Mouse (Mus musculus) regulatory T cell (primary cell): Measurements from ENCODE around the gene Lmx1b.

ENCODE experiments used
- in situ Hi-C: fragments of 300-600 bp; cut with MboI, MseI; formaldehyde crosslinking; loops from one replicate; pipeline ENCODE4 v1.15.1; 2025; ENCODE audit warnings: high pct_unique_total_duplicates

Lmx1b gene

GRCm38 (mm10) chr2:33630081-33631021 lies 10.0 kb downstream of the Lmx1b start:
- in situ Hi-C loops, result no loop called here

- in situ Hi-C loops, result no loop called here
Measured at GRCm38 (mm10) chr2:33629641-33630040, 10.7 kb downstream of the Lmx1b start.

GRCm38 (mm10) chr2:33628791-33629190 lies 11.5 kb downstream of the Lmx1b start:
- in situ Hi-C loops, result no loop called here

- in situ Hi-C loops, result no loop called here
Measured at GRCm38 (mm10) chr2:33627058-33627375, 13.3 kb downstream of the Lmx1b start.

- in situ Hi-C loops, result no loop called here
Measured at GRCm38 (mm10) chr2:33626262-33627057, 13.9 kb downstream of the Lmx1b start.

GRCm38 (mm10) chr2:33617670-33618069 lies 22.6 kb downstream of the Lmx1b start:
- in situ Hi-C loops, result no loop called here

GRCm38 (mm10) chr2:33616411-33616843 lies 23.9 kb downstream of the Lmx1b start:
- in situ Hi-C loops, result no loop called here

GRCm38 (mm10) chr2:33615843-33616344 lies 24.4 kb downstream of the Lmx1b start:
- in situ Hi-C loops, result no loop called here

- in situ Hi-C loops, result no loop called here
Measured at GRCm38 (mm10) chr2:33605487-33606256, 34.6 kb downstream of the Lmx1b start.

- in situ Hi-C loops, result no loop called here
Measured at GRCm38 (mm10) chr2:33604846-33605486, 35.3 kb downstream of the Lmx1b start.

GRCm38 (mm10) chr2:33600520-33600919 lies 39.8 kb downstream of the Lmx1b start:
- in situ Hi-C loops, result no loop called here

- in situ Hi-C loops, result no loop called here
Measured at GRCm38 (mm10) chr2:33597384-33597783, 42.9 kb downstream of the Lmx1b start.

GRCm38 (mm10) chr2:33595085-33595423 lies 45.3 kb downstream of the Lmx1b start:
- in situ Hi-C loops, result no loop called here

- in situ Hi-C loops, result no loop called here
Measured at GRCm38 (mm10) chr2:33594181-33595084, 45.9 kb downstream of the Lmx1b start.

GRCm38 (mm10) chr2:33592931-33593555 lies 47.3 kb downstream of the Lmx1b start:
- in situ Hi-C loops, result no loop called here

- in situ Hi-C loops, result no loop called here
Measured at GRCm38 (mm10) chr2:33589280-33589679, 51.0 kb downstream of the Lmx1b start.

GRCm38 (mm10) chr2:33584937-33585910 lies 55.1 kb downstream of the Lmx1b start:
- in situ Hi-C loops, result no loop called here

GRCm38 (mm10) chr2:33583761-33584160 lies 56.5 kb downstream of the Lmx1b start:
- in situ Hi-C loops, result no loop called here

- in situ Hi-C loops, result no loop called here
Measured at GRCm38 (mm10) chr2:33583317-33583716, 57.0 kb downstream of the Lmx1b start.
